Mouse (Mus musculus) forebrain, embryonic 13.5 days (tissue): ENCODE data around the gene Mon2. TPM values are rescaled to one million over a fixed set of nuclear protein-coding genes. Genes with fewer than 3 reads are reported as not detected.
A peak's percentile ranks its signal among the peaks of the same experiment; 100 is the strongest.

ENCODE experiments used
- ATAC-seq: fragments of 200-750 bp; cut with Nextera tagmentation; 2 replicates; pipeline ENCODE4 v1.8.0; 2017
- H3K27ac ChIP-seq: fragments of 300-500 bp; sonication (generic); 2 replicates; pipeline ENCODE4 v1.5.1; 2015; ENCODE audit warnings: inconsistent platforms, mild to moderate bottlenecking, moderate library complexity
- H3K27me3 ChIP-seq: fragments of 300-500 bp; sonication (generic); 2 replicates; pipeline ENCODE4 v1.6.1; 2015; ENCODE audit warnings: mild to moderate bottlenecking, inconsistent platforms
- H3K36me3 ChIP-seq: fragments of 300-500 bp; sonication (generic); 2 replicates; pipeline ENCODE4 v1.6.1; 2015; ENCODE audit warnings: mild to moderate bottlenecking, inconsistent platforms; ENCODE audit not compliant: poor library complexity, severe bottlenecking
- H3K4me1 ChIP-seq: fragments of 300-500 bp; sonication (generic); 2 replicates; pipeline ENCODE4 v1.6.1; 2015; ENCODE audit warnings: inconsistent platforms
- H3K4me2 ChIP-seq: fragments of 300-500 bp; sonication (generic); 2 replicates; pipeline ENCODE4 v1.6.1; 2015; ENCODE audit warnings: inconsistent platforms, mild to moderate bottlenecking, moderate library complexity
- H3K4me3 ChIP-seq: fragments of 300-500 bp; sonication (generic); 2 replicates; pipeline ENCODE4 v1.5.1; 2015; ENCODE audit warnings: mild to moderate bottlenecking, inconsistent platforms
- H3K9ac ChIP-seq: fragments of 300-500 bp; sonication (generic); 2 replicates; pipeline ENCODE4 v1.6.1; 2015; ENCODE audit warnings: mild to moderate bottlenecking, inconsistent platforms
- H3K9me3 ChIP-seq: fragments of 300-500 bp; sonication (generic); replicated peaks from 2 replicates; pipeline ENCODE4 v1.6.1; 2016; ENCODE audit warnings: inconsistent platforms
- WGBS: fragments of 180-500 bp; shearing (Covaris S2); methylation state at CpG from one replicate; pipeline ENCODE4 v1.1.7; 2015; 5-methylcytosine and 5-hydroxymethylcytosine counted together
- polyA plus RNA-seq: library from polyadenylated mRNA; unstranded; fragments of >200 nt; fragmentation: Nextera tagmentation; extraction: Ambion mirVana; gene quantifications from 2 replicates; pipeline ENCODE4 v1.2.1, GENCODE M21; 2015

Gene Mon2
- 24.4 and 24.7 TPM in 2 replicates for polyA plus RNA-seq

DNA sequence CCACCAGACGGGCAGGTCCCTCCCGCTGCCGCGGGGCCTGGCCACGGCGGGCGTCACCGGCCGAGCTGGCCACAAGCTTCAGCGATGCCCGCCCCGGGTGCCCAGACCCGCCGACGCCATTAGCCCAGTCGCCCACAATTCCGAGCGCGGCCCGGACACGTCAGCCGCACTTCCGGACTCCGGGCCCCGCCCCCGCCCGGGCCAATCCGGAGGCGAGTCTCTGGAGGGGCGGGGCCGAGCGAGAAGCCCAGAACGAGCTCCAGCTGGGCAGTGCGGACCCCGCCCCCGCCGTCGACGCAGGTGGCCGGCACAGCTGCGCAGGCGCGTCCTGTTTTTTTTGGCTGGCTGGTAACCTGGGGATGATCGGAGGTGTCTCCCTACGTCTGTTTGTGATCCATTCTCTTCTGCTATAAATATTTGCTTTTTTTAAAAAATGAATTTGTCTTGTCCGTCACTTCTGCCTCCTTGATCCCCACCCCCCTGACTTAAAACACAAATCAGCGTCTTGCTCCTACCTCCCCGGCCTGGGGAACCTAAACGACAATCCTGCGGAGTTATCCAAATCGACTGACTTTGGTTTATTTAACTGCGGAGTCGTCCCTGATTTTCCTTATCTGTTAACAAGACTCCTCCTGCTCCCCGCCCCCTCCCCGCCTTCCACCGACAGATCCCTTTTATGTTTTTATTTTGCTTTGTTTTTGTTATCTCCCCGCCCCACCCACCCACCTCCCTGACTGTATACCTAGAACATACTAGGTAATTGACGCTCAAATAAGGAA is at the start of gene Mon2:
Gene Mon2 (minus strand): TSS at position 261 of the 779 bp plus-strand sequence.
- H3K4me1 ChIP-seq: peaks cover 13% of the 10 kb centered on the region
- H3K4me2 ChIP-seq: peak within 1 kb of the TSS; percentile 72
- no peaks in the 10 kb centered on the region for H3K9me3 ChIP-seq
- H3K9ac ChIP-seq: peak within 1 kb of the TSS; percentile 92
- peak within 1 kb of the TSS; percentile 94 for H3K4me3 ChIP-seq
- H3K27ac ChIP-seq: peak within 1 kb of the TSS; percentile 63
- peak; percentile 99 for ATAC-seq
- WGBS: under 1% methylated on average over 49 of the region's 58 CpGs
- H3K27me3 ChIP-seq: 0 out of 2 replicates have a peak, but pooled peaks cover 4% of the 10 kb centered on the region
- peaks cover 7% of the 10 kb centered on the region; the same call in 1 of the 2 replicates for H3K36me3 ChIP-seq

DNA sequence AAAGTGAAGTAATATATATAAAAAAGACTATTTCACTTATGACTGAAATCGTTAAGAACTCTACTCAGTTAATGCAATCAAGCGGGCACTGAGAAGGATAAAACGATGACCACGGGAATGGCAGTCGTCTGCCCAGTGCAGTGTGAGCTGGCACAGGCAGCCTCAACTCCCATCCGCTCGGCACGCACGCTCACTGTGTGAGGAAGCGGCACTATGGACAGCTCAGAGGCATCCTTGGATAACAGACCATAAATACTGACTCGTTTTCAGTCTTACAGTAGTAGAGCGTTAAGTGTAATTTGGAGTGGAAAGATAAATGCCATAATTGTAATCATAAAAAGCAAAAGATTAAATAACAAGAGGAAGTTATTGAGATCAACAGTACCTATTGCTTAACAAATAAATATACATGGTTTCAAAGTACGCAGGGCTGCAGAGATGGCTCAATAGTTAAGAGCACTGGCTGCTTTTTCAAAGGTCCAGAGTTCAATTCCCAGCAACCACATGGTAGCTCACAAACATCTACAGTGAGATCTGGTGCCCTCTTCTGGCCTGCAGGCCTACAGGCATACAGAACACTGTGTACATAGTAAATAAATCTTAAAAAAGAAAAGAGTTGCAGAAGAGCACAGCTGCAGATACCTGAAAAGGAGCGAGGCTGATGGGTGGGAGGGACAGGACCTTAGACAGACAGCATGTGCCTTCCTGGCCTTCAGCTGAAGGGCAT is 44.5 kb upstream of the Mon2 start:
- H3K4me2 ChIP-seq: no peak overlapping the region
- no peaks in the 10 kb centered on the region for H3K27me3 ChIP-seq
- no peak for ATAC-seq
- H3K9ac ChIP-seq: no peak overlapping the region
- no peak overlapping the region for H3K27ac ChIP-seq
- peaks cover 84% of the 10 kb centered on the region for H3K36me3 ChIP-seq
- no peaks in the 10 kb centered on the region for H3K9me3 ChIP-seq
- no peaks in the 10 kb centered on the region for H3K4me1 ChIP-seq
- 93% methylated on average over 14 of the region's 14 CpGs for WGBS
- H3K4me3 ChIP-seq: no peak overlapping the region

DNA sequence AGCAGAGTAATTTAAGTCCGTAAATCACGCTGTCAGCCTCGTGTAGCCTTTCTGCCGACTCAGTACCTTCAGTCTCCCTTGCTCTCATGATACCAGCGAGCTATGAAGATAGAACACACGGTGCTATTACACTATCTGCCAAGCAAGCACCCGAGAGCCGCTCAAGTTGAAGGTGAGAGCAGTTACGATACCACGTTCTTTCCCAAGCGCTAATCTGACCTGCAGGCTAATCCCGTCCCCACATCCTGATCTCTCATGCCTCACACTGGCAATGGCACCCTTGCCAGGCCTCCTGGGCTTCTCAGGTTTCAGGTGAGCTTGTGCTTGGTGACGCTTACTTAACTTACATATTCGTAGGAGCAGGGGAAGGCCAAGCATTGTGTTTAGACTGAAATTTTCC is 40.6 kb upstream of the Mon2 start:
- Histone ChIP-seq H3K9me3 (no peaks in the 10 kb centered on the region), H3K27me3 (no peaks in the 10 kb centered on the region), H3K9ac (no peak overlapping the region), H3K27ac (no peak overlapping the region), H3K4me1 (no peaks in the 10 kb centered on the region), H3K4me2 (no peak overlapping the region), H3K4me3 (no peak overlapping the region), H3K36me3 (peaks cover 78% of the 10 kb centered on the region)
- WGBS: 93% methylated on average over 14 of the region's 14 CpGs
- no peak for ATAC-seq

DNA sequence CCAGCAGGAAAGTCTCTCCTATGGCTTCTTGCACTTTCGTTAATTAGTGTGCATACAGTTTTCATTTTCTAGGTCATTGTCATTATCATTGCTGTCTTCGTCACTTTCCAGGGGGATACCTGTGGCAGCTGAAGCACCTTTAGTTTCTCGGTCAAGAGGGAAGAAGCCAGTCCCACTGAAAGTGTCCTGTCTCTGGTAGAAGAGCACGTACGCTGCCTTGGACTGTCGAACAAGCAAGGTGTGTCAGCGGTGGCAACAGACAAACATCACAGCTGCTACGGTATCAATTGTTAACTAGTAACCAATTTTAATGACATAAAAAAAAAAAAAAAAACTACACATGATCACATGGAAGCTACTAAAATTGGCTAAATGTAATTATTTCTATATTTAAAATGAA is 37.2 kb upstream of the Mon2 start:
- Histone ChIP-seq H3K36me3 (peaks cover 60% of the 10 kb centered on the region), H3K4me3 (no peak overlapping the region), H3K4me2 (no peak overlapping the region), H3K27me3 (no peaks in the 10 kb centered on the region), H3K9ac (no peak overlapping the region), H3K4me1 (0 out of 2 replicates have a peak, but pooled peaks cover 4% of the 10 kb centered on the region), H3K9me3 (no peaks in the 10 kb centered on the region), H3K27ac (no peak overlapping the region)
- ATAC-seq: no peak
- 96% methylated on average over 8 of the region's 8 CpGs for WGBS

DNA sequence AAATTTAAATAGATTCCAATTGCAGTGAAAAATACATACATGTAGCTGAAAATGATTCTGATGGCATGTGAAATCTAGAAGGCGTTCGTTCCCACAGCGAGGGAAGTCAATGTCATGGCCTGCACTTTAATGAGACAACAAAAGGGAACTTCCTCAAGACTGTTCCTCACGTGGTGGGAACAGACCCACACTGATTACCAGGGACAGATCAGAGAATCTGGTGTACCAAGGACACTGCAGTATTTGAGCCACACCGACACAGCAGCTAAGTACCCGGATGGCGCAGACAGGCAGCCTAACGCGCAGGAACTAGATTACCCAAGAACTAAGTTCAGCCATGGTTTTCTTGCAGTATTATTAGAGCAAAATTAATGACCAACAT is 36.5 kb upstream of the Mon2 start:
- H3K4me3 ChIP-seq: no peak overlapping the region
- H3K27ac ChIP-seq: no peak overlapping the region
- no peaks in the 10 kb centered on the region for H3K27me3 ChIP-seq
- H3K4me2 ChIP-seq: no peak overlapping the region
- H3K9ac ChIP-seq: no peak overlapping the region
- ATAC-seq: no peak
- H3K9me3 ChIP-seq: no peaks in the 10 kb centered on the region
- WGBS: 93% methylated on average over 9 of the region's 9 CpGs
- peaks cover 53% of the 10 kb centered on the region for H3K36me3 ChIP-seq
- H3K4me1 ChIP-seq: 0 out of 2 replicates have a peak, but pooled peaks cover 4% of the 10 kb centered on the region

DNA sequence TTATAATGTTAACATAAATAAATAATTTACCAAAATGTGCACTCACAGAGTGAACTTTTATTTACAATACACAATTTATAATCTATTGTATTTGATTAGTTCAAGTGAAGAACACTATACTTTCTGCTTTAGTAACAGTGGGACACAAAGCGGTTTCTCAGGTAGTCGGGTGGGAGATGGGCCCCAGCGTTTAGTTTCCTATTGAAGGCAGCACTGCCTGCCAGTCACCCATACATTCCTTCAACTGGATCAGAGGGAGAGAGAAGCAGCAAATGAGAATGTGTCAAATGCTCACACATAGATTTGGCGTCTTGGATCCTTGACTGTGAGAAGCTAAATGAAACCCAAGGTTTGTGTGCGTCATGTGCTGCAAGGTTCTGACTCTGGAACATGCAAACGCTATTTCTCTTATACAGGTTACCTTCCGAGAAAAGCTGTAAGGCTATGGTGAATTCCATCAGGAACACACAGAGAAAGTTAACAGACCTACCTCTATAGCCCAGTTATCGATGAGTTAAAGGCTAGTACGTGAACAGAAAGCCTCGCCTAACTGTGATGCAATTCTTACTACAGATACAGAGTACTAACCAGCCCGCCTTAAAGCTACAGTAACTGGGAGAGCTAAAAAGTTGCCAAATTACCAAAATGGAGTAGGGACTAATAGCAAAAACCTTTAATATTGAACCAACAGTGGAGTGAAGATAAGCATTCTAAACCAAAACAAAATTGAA is 35.9 kb upstream of the Mon2 start:
- Histone ChIP-seq H3K27ac (no peak overlapping the region), H3K36me3 (peaks cover 48% of the 10 kb centered on the region), H3K4me1 (0 out of 2 replicates have a peak, but pooled peaks cover 4% of the 10 kb centered on the region), H3K4me2 (no peak overlapping the region), H3K9ac (no peak overlapping the region), H3K4me3 (no peak overlapping the region), H3K9me3 (no peaks in the 10 kb centered on the region), H3K27me3 (no peaks in the 10 kb centered on the region)
- no peak for ATAC-seq
- WGBS: 90% methylated on average over 11 of the region's 11 CpGs

DNA sequence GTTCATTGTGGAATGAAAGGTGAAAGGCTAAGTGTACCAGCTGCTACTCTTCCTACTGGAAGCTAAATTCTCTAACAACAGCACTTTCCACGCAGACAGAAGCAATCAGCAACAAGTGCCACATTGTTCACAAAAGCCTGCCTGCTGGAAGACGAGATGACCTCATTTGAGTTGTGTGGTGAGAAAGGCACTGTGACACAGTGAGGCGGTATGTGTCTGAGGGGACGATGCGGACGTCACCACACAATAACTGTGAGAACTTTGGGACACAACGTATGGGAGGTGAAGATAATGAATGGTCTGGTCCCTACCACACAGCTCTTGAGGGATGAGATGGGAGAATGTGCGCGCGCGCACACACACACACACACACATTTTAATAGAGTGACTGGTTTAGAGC is 34.2 kb upstream of the Mon2 start:
- H3K9ac ChIP-seq: no peak overlapping the region
- peaks cover 32% of the 10 kb centered on the region for H3K36me3 ChIP-seq
- no peak overlapping the region for H3K4me3 ChIP-seq
- no peaks in the 10 kb centered on the region for H3K9me3 ChIP-seq
- H3K27ac ChIP-seq: no peak overlapping the region
- no peak overlapping the region for H3K4me2 ChIP-seq
- 65% methylated on average over 11 of the region's 11 CpGs for WGBS
- 0 out of 2 replicates have a peak, but pooled peaks cover 4% of the 10 kb centered on the region for H3K4me1 ChIP-seq
- no peaks in the 10 kb centered on the region for H3K27me3 ChIP-seq
- ATAC-seq: 0 out of 2 replicates have a peak, but pooled peaks have one; percentile 21

DNA sequence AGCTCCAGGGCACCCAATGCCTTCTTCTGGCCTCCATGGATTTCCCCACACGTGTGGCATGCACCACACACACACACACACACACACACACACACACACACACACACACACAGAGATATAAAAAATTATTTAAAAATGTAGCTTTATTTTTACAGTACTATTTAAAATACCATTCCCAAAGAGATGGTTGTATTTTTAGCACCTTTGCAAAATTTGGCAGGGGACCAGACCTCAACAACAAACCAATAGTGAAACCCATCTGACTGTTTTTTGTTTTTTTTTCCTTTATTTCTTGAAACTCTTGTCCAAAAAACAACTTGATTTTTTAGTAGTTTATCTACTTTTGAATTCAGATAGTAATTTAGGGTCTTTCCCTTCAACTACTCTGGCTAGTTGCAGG is 32.2 kb upstream of the Mon2 start:
- H3K9ac ChIP-seq: no peak overlapping the region
- no peaks in the 10 kb centered on the region for H3K27me3 ChIP-seq
- no peak for ATAC-seq
- H3K4me1 ChIP-seq: 0 out of 2 replicates have a peak, but pooled peaks cover 4% of the 10 kb centered on the region
- H3K4me2 ChIP-seq: no peak overlapping the region
- no peak overlapping the region for H3K27ac ChIP-seq
- H3K36me3 ChIP-seq: peaks cover 16% of the 10 kb centered on the region
- H3K9me3 ChIP-seq: no peaks in the 10 kb centered on the region
- 88% methylated on average over 1 of the region's 1 CpGs for WGBS
- H3K4me3 ChIP-seq: no peak overlapping the region

DNA sequence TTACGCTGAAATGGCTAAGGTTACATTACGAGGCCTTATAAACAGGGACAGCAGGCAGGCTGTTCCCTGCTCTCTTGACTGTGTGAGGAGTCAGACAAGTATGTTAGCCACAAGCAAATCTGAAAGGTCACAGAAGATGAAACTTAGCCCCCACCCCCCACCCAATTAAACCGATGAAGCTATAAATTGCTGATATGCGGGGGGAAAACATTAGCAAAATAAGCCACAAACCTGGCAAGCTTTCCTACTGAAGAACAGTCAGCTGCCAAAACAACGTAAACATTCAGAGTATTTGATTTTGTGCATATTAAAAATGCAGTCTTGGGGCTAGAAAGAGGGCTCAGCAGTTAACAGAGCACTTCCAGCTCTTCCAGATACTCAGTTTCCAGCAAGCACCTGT is 31.8 kb upstream of the Mon2 start:
- WGBS: 96% methylated on average over 5 of the region's 5 CpGs
- Histone ChIP-seq H3K36me3 (peaks cover 12% of the 10 kb centered on the region; the same call in 1 of the 2 replicates), H3K9me3 (no peaks in the 10 kb centered on the region), H3K27me3 (no peaks in the 10 kb centered on the region), H3K9ac (no peak overlapping the region), H3K27ac (no peak overlapping the region), H3K4me3 (no peak overlapping the region), H3K4me1 (0 out of 2 replicates have a peak, but pooled peaks cover 4% of the 10 kb centered on the region), H3K4me2 (no peak overlapping the region)
- no peak for ATAC-seq

DNA sequence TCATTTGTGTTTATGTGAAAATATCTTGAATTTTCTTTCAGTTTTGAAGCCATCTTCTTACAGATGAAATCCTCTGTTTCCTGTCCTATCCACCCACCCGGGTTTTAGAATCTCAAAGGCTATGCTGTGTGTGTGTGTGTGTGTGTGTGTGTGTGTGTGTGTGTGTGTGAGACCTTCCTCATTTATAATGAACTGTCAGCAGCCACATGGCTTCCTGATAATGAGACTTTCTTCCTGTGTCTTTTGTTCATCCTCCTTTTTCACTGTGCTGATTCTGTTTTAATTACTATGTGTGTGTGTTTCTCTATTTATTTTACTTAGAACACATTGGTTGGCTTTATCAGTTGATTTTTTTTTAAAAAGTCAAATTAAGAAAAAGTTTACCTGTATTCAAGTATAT is 25.0 kb upstream of the Mon2 start:
- ATAC-seq: no peak
- Histone ChIP-seq H3K27ac (no peak overlapping the region), H3K36me3 (no peaks in the 10 kb centered on the region), H3K4me3 (no peak overlapping the region), H3K9me3 (no peaks in the 10 kb centered on the region), H3K4me1 (no peaks in the 10 kb centered on the region), H3K9ac (no peak overlapping the region), H3K4me2 (no peak overlapping the region), H3K27me3 (no peaks in the 10 kb centered on the region)
- WGBS: 86% methylated on average over 1 of the region's 1 CpGs

DNA sequence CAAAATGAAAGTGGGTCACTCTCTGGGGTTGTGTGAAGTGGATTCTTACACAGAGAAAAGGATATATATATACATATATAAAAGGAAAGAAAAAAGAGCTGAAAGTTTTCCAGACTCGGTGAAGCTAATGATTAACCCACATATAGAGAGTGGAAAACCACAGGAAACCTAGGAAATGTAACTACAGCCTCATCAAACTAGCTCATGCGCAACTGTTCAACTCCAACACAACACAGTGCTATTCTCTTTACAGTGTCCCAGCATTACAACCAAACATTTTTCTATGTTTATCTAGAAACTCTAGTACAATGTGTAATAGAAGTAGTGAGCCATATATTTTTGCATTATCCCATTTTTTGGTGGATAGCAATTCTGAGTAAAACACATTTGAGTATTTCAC is 24.3 kb upstream of the Mon2 start:
- Histone ChIP-seq H3K9ac (no peak overlapping the region), H3K4me2 (no peak overlapping the region), H3K4me1 (no peaks in the 10 kb centered on the region), H3K36me3 (no peaks in the 10 kb centered on the region), H3K27ac (no peak overlapping the region), H3K27me3 (no peaks in the 10 kb centered on the region), H3K4me3 (no peak overlapping the region), H3K9me3 (no peaks in the 10 kb centered on the region)
- ATAC-seq: no peak
- WGBS: 92% methylated on average over 2 of the region's 2 CpGs

DNA sequence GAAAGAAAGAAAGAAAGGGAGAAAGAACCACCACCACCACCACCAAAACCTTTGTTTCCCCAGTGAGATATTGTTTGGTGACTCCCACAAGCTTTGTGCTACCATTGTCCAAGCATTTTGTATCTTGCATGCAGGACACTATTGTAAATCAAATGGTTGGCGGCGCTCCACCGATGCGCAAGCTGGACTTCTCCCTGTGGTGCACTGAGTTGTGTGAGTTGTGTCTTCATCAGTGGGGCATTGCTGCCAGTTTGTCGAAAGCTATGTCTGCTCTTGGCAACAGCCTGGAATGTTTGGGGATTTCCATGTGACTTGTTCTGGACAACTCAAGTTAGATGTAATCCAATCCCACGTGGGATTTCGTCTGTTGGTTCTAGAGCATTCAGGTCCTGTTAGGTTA is 18.2 kb upstream of the Mon2 start:
- no peak overlapping the region for H3K4me3 ChIP-seq
- no peak overlapping the region for H3K4me2 ChIP-seq
- H3K9ac ChIP-seq: no peak overlapping the region
- H3K9me3 ChIP-seq: no peaks in the 10 kb centered on the region
- H3K4me1 ChIP-seq: no peaks in the 10 kb centered on the region
- no peaks in the 10 kb centered on the region for H3K36me3 ChIP-seq
- H3K27me3 ChIP-seq: no peaks in the 10 kb centered on the region
- 88% methylated on average over 7 of the region's 7 CpGs for WGBS
- ATAC-seq: no peak
- H3K27ac ChIP-seq: no peak overlapping the region
